Mouse (Mus musculus) megakaryocyte-erythroid progenitor cell, adult 5 weeks (primary cell): Measurements from ENCODE around the gene Bcl2a1a. TPM values are rescaled to one million over a fixed set of nuclear protein-coding genes. Genes with fewer than 3 reads are reported as not detected.

Experiments
- polyA plus RNA-seq: library from polyadenylated mRNA; stranded (reverse); fragments of >175 nt; gene quantifications from 2 replicates; pipeline ENCODE4 v1.2.3, GENCODE M21; 2012

Bcl2a1a gene
- polyA plus RNA-seq, result not detected in 2 replicates

DNA sequence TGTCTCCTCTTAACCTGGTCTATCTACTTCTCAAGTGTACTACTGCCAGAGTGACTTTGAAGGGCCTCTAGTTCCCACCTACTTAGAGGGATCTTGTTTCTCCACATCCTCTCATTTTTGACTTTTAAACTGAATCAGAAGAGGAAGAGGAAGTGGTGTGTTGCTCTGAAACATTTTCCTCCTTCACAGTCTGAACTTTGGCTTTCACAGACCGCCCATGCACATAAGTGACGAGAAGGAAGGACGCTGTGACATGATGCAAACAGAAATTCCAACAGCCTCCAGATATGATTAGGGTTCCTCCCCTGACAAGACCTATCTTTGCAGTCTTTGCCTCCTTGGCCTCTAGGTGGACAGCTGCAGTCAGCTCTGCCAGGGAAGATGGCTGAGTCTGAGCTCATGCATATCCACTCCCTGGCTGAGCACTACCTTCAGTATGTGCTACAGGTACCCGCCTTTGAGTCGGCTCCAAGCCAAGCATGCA lies at the start of gene Bcl2a1a:
Gene Bcl2a1a, plus strand, starts transcription at position 231 of the 484 bp plus-strand sequence.

Other genes starting within 250 kb of the Bcl2a1a start
- gene Mthfsl, start 236.6 kb upstream of the Bcl2a1a start, polyA plus RNA-seq, result 5.7 and 9.3 TPM in 2 replicates
- gene Bcl2a1d, start 225.0 kb upstream of the Bcl2a1a start, polyA plus RNA-seq, result not detected in 2 replicates
- 0.03 TPM in 1 of 2 replicates, not detected in the other for gene Trim43c, start 117.7 kb upstream of the Bcl2a1a start, polyA plus RNA-seq
- gene Trim43b, start 135.9 kb downstream of the Bcl2a1a start, polyA plus RNA-seq, result not detected in 2 replicates
- gene Bcl2a1b, start 242.3 kb downstream of the Bcl2a1a start, polyA plus RNA-seq, result not detected in 2 replicates
- gene Gm29094, start 242.5 kb downstream of the Bcl2a1a start, polyA plus RNA-seq, result not detected in 2 replicates